Mouse (Mus musculus): ENCODE results near the gene Sf3b3. TPM values are rescaled to one million over a fixed set of nuclear protein-coding genes. Genes with fewer than 3 reads are reported as not detected.

Sf3b3 gene
- polyA plus RNA-seq, 1 experiment, result 33.3 TPM

DNA sequence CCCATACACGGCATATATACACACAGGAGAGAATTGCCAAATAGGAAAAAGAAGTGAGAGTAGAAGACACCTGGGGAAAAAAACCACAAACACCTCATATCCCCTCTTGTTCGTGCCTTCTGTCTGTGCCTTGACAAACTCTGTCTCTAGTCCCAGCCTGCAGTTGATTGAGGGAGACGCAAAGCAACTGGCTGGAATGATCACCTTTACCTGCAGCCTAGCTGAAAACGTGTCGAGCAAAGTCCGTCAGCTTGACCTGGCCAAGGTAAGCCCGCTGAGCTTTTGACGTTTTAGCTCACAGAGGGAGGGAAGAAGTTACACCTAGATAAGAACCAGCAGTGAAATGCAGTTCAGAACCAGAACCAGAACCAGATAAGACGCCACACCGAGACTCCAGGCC is 4.6 kb upstream of the Sf3b3 start:
- Histone ChIP-seq H3K4me3 (replicated peaks; ENCODE audit: extremely low read depth, low read depth, low read length) (no peak overlapping the region), H3K4me1 (ENCODE audit: control insufficient read depth, insufficient read depth, low read length) (peaks cover 2% of the 10 kb centered on the region; the same call in 1 of the 2 replicates)
- DNase-seq, result no peak
- WGBS, result 93% methylated on average over 10 of the region's 10 CpGs
- TF ChIP-seq POLR2A (IDR thresholded peaks at IDR 0.05; ENCODE audit: borderline replicate concordance, extremely low read depth, low read depth, low read length) (no peak), CTCF (IDR thresholded peaks at IDR 0.05; ENCODE audit: insufficient read depth, low read length) (no peak)

DNA sequence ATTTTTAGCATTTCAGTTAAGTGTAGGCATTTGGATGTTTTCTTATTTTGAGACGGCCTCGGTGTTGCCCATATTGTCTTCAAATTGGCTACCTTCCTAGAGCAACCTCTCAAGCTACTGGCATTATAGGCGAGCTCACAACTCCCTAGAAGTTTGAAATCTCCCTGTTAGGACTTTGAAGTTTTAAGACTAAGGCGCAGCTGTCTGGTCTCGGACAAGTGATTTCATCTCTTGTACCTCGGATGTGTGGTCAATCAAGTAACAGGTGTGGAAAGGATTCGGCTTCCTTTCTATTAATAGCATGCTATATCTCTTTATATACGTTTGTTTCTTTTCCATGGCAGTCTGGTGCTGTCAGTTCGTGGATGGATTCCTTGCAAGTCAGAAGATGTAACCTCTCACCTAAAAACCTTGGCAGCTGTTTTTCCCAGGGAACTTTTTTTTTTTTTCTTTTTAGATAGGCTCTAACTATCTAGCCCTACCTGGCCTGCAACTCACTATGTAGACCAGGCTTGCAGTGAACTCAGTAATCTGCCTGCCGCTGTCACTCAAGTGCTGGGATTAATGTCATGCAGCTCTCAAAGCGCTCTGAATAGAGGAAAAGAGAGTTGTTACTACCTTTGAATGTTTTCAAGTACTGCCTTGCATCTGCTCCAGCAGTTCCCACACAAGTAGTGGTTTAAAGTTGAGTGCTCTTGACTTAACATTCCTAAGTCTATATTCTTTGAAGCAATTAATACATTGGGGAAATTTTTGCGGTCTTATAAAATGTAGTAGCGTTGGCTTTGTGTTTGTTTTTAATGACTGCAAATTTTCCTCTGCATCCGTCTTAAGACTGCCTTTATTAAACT is 1.3 kb upstream of the Sf3b3 start:
- TF ChIP-seq CTCF (IDR thresholded peaks at IDR 0.05; ENCODE audit: insufficient read depth, low read length) (no peak), POLR2A (IDR thresholded peaks at IDR 0.05; ENCODE audit: borderline replicate concordance, extremely low read depth, low read depth, low read length) (no peak)
- DNase-seq, result no peak
- WGBS, result 34% methylated on average over 14 of the region's 14 CpGs
- Histone ChIP-seq H3K4me3 (replicated peaks; ENCODE audit: extremely low read depth, low read depth, low read length) (no peak overlapping the region), H3K4me1 (ENCODE audit: control insufficient read depth, insufficient read depth, low read length) (peaks cover 6% of the 10 kb centered on the region)

DNA sequence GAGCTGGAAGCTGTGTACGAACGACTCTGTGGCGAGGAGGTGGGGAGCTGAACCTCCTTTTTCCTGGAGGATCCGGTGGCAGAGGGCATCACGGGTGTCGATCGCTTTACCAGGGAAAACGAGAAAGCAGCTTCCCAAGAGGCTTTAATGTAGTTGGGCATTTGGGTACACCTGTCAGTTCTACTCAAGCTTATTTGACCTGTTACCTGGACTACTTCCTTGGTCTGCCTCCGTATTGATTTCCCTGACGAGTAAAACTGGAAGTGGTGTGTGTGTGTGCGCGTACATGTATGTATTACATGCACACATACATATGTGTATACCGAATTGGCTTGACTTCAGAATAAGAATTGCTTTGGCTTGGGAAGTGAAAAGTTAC is 573 bp upstream of the Sf3b3 start:
- DNase-seq, result no peak
- Histone ChIP-seq H3K4me3 (replicated peaks; ENCODE audit: extremely low read depth, low read depth, low read length) (peak overlapping the region; percentile 100), H3K4me1 (ENCODE audit: control insufficient read depth, insufficient read depth, low read length) (peaks cover 6% of the 10 kb centered on the region)
- TF ChIP-seq CTCF (IDR thresholded peaks at IDR 0.05; ENCODE audit: insufficient read depth, low read length) (no peak), POLR2A (IDR thresholded peaks at IDR 0.05; ENCODE audit: borderline replicate concordance, extremely low read depth, low read depth, low read length) (no peak)
- under 1% methylated on average over 13 of the region's 13 CpGs for WGBS

DNA sequence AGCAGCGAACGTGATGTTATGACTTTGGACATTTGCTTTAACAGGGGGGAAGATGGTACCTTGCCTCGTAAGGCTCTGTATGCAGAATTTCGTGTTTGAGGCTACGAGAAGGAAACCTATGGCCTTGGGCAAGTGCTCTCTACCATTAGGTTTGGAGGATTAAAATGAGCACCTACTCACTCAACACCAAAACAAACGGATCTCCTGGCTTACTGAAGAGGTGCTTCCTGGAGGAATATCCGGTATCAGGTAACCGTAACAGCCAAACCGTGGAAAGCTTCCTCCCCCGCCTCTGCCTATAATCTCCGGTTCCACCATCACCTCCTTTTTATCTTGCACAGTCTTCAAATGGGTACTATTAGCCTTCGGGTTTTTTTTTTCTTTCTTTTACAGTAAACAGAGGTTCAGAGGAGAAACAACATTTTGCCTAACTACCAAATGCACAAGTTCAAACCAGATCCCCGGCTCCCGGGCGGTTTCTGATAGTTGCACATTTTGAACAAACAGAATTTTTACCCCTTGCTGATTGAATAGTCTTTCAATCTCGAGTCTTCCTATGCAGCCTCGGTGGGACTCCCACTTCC is 674 bp downstream of the Sf3b3 start:
- H3K4me3 ChIP-seq (replicated peaks; ENCODE audit: extremely low read depth, low read depth, low read length), result peak overlapping the region; percentile 87
- WGBS, result 3% methylated on average over 17 of the region's 17 CpGs

DNA sequence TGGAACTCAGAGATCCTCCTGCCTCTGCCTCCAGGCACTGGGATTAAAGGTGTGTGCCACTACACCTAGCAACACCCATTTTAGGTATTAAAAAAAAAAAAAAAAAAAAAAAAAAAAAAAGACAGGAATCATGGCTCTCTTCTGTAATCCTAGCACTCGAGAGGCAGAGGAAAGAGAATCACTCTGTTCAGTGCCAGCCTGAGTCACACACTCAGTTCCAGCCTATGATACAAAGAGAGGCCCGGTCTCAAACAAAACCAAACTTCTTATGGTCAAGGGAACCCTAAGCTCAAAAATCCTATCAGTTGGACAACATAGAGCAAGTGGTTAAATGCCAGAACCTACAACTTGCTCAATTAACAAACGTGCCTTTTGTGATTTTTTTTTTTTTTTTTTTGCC is 1.6 kb downstream of the Sf3b3 start:
- no peak overlapping the region for H3K4me3 ChIP-seq (replicated peaks; ENCODE audit: extremely low read depth, low read depth, low read length)

More for the DNA sequence above, 674 bp downstream of the Sf3b3 start:
- H3K4me1 ChIP-seq (ENCODE audit: control insufficient read depth, insufficient read depth, low read length), result peaks cover 6% of the 10 kb centered on the region
- DNase-seq, result no peak
- TF ChIP-seq POLR2A (IDR thresholded peaks at IDR 0.05; ENCODE audit: borderline replicate concordance, extremely low read depth, low read depth, low read length) (no peak), CTCF (IDR thresholded peaks at IDR 0.05; ENCODE audit: insufficient read depth, low read length) (no peak)

DNA sequence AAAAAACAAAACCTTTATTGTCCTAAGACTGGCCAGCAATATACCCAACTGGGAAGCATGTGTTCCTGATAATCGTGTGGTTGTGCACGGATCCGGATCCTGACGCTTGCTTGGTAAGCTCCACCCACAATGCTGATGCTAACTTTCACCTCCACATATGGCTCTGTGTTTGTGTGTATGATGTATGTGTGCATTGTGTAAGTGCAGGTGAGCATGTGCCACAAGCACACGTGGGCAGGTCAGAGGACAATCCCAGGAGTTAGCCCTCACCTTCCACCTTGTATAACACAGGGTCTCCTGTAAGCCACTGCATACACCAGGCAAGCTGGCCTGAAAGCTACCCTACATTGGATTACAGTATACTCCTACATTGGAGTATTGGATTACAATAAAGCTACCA is 3.4 kb downstream of the Sf3b3 start:
- TF ChIP-seq CTCF (IDR thresholded peaks at IDR 0.05; ENCODE audit: insufficient read depth, low read length) (no peak), POLR2A (IDR thresholded peaks at IDR 0.05; ENCODE audit: borderline replicate concordance, extremely low read depth, low read depth, low read length) (no peak)

More for the DNA sequence above, 1.6 kb downstream of the Sf3b3 start:
- DNase-seq, result no peak
- H3K4me1 ChIP-seq (ENCODE audit: control insufficient read depth, insufficient read depth, low read length), result peaks cover 6% of the 10 kb centered on the region
- 58% methylated on average over 3 of the region's 3 CpGs for WGBS
- no peak for TF ChIP-seq POLR2A (IDR thresholded peaks at IDR 0.05; ENCODE audit: borderline replicate concordance, extremely low read depth, low read depth, low read length)

DNA sequence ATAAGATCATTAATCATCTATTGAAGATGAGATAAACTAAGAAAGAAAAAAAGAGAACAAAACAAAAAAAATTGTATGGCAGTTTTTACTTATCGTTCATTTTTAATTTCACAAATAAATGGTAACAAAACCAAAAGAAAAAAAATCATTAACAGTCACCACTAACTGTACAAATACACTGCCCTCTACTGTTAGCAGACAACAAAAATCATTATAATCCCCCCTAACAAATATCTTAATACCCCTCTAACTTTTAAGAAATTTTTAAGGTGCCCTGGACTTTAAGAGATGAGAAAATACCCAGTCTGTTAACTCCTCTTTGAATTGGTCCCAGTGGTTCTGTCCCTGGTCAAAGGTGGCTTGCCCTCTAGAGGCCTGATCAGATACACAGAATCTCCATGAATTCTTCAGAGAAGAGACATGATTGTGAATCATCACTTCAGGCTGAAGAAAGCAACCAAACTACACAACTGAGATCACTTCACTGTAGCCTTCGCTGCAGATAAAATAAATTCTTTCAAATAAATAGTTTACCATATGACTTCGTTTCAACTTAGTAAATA is 4.5 kb downstream of the Sf3b3 start:
- no peak overlapping the region for H3K4me3 ChIP-seq (replicated peaks; ENCODE audit: extremely low read depth, low read depth, low read length)
- no peak for DNase-seq
- peaks cover 4% of the 10 kb centered on the region for H3K4me1 ChIP-seq (ENCODE audit: control insufficient read depth, insufficient read depth, low read length)
- 76% methylated on average over 3 of the region's 3 CpGs for WGBS
- TF ChIP-seq POLR2A (IDR thresholded peaks at IDR 0.05; ENCODE audit: borderline replicate concordance, extremely low read depth, low read depth, low read length), result no peak
- no peak for TF ChIP-seq CTCF (IDR thresholded peaks at IDR 0.05; ENCODE audit: insufficient read depth, low read length)

More for the DNA sequence above, 3.4 kb downstream of the Sf3b3 start:
- 77% methylated on average over 5 of the region's 5 CpGs for WGBS
- Histone ChIP-seq H3K4me3 (replicated peaks; ENCODE audit: extremely low read depth, low read depth, low read length) (no peak overlapping the region), H3K4me1 (ENCODE audit: control insufficient read depth, insufficient read depth, low read length) (peaks cover 6% of the 10 kb centered on the region)
- no peak for DNase-seq

DNA sequence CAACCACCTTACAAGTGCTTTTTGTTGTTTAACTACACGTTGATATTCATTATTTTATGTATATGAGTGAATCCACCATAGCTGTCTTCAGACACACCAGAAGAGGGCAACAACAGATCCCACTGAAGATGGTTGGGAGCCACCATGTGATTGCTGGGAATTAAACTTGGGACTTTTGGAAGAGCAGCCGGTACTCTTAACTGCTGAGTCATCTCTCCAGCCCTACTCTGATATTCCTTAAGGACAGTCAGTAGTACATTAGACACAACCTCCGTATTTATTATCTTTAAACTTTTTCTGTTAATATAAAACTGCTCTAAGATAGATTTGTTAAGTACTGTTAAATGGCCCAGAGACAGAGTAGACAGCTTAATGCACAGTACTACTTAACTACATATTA is 14.6 kb downstream of the Sf3b3 start:
- Histone ChIP-seq H3K4me3 (replicated peaks; ENCODE audit: extremely low read depth, low read depth, low read length) (no peak overlapping the region), H3K4me1 (ENCODE audit: control insufficient read depth, insufficient read depth, low read length) (no peaks in the 10 kb centered on the region)
- TF ChIP-seq POLR2A (IDR thresholded peaks at IDR 0.05; ENCODE audit: borderline replicate concordance, extremely low read depth, low read depth, low read length) (no peak), CTCF (IDR thresholded peaks at IDR 0.05; ENCODE audit: insufficient read depth, low read length) (no peak)
- WGBS, result 74% methylated on average over 3 of the region's 3 CpGs
- DNase-seq, result no peak

DNA sequence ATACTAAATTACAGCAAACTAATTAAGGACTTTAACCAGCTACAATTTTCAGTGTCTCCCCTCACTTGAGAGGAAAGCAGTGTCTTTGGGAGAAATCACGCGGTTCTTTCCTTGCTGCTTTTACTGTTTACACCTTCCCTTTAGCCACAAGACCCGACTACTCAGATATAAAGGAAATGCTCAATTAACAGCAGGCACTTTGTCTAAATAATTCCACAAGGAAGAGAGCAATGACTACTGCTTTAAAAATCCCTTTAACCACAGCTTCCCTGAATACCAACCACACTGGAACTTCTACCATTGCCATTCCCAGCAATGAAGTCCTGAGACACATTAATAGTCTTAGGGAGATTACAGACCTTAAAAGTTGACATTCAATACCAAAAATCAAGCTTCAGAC is 18.1 kb downstream of the Sf3b3 start:
- Histone ChIP-seq H3K4me1 (ENCODE audit: control insufficient read depth, insufficient read depth, low read length) (no peaks in the 10 kb centered on the region), H3K4me3 (replicated peaks; ENCODE audit: extremely low read depth, low read depth, low read length) (no peak overlapping the region)
- no peak for DNase-seq
- TF ChIP-seq POLR2A (IDR thresholded peaks at IDR 0.05; ENCODE audit: borderline replicate concordance, extremely low read depth, low read depth, low read length) (no peak), CTCF (IDR thresholded peaks at IDR 0.05; ENCODE audit: insufficient read depth, low read length) (no peak)
- WGBS, result 59% methylated on average over 3 of the region's 3 CpGs
